Mouse (Mus musculus) olfactory bulb, adult 2 months (tissue): ENCODE results near the gene Wdr91. TPM values are rescaled to one million over a fixed set of nuclear protein-coding genes. Genes with fewer than 3 reads are reported as not detected.

Source experiments
- H3K27ac ChIP-seq: fragments of 200-500 bp; 2 replicates; pipeline ENCODE4 v1.5.1; 2012; ENCODE audit warnings: low read depth, low read length; ENCODE audit not compliant: insufficient read depth
- H3K4me1 ChIP-seq: fragments of 200-500 bp; 2 replicates; pipeline ENCODE4 v1.6.1; 2012; ENCODE audit warnings: low read length; ENCODE audit not compliant: control insufficient read depth, insufficient read depth
- H3K4me3 ChIP-seq: fragments of 200-500 bp; 2 replicates; pipeline ENCODE4 v1.5.1; 2012; ENCODE audit warnings: mild to moderate bottlenecking, low read depth, low read length, moderate library complexity; ENCODE audit not compliant: insufficient read depth
- CTCF ChIP-seq: fragments of 200-500 bp; IDR thresholded peaks from 2 replicates; pipeline ENCODE4 v1.5.1; 2012; ENCODE audit warnings: low read depth, mild to moderate bottlenecking, low read length, moderate library complexity; ENCODE audit not compliant: insufficient read depth
- POLR2A ChIP-seq: fragments of 200-500 bp; IDR thresholded peaks from 2 replicates; pipeline ENCODE4 v1.6.1; 2012; ENCODE audit warnings: mild to moderate bottlenecking, low read depth, low read length, moderate library complexity; ENCODE audit not compliant: insufficient read depth
- WGBS: fragments of 180-500 bp; shearing (Covaris S2); methylation state at CpG from one replicate; pipeline ENCODE4 v1.1.7; 2018; 5-methylcytosine and 5-hydroxymethylcytosine counted together
- polyA plus RNA-seq: library from polyadenylated mRNA; stranded (reverse); fragments of >200 nt; gene quantifications from 2 replicates; pipeline ENCODE4 v1.2.4, GENCODE M21; 2012; ENCODE audit warnings: low replicate concordance; ENCODE audit not compliant: missing spikeins, insufficient read depth, insufficient read length

Gene Wdr91
- not detected in 2 replicates for polyA plus RNA-seq

- peaks cover 15% of the 10 kb centered on the region for H3K4me1 ChIP-seq
- TF ChIP-seq CTCF, result no peak
- peak; percentile 91 for TF ChIP-seq POLR2A
- H3K27ac ChIP-seq, result 0 out of 2 replicates have a peak within 1 kb of the TSS, but pooled peaks have one; percentile 34
- under 1% methylated on average over 64 of the region's 64 CpGs for WGBS
- H3K4me3 ChIP-seq, result peak within 1 kb of the TSS; percentile 80
These were observed at the start of gene Wdr91 for GRCm38 (mm10) chr6:34910371-34911219. Wdr91 (minus strand) TSS chr6:34910876.

DNA sequence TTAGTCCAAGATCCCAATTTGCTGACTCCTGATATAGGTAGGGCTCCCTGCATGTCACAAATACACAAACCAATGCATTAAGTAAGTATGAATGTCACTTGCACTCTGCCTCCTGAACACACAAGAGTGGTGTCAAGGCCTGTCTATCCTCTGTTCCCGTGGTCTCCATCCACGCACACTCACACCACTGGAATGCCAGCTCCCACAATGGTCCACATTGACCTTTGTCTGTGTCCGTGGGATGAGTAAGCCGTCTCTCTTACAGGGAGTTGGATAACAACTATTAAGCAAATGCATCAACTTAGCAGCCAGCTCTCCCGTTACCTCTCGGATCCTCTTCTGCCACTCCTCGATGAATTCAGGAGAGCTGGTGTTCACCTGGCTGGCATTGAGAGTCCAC, 48.5 kb upstream of the Wdr91 start:
- TF ChIP-seq POLR2A (no peak), CTCF (no peak)
- WGBS, result 90% methylated on average over 7 of the region's 7 CpGs
- Histone ChIP-seq H3K4me3 (no peak overlapping the region), H3K4me1 (no peaks in the 10 kb centered on the region), H3K27ac (no peak overlapping the region)

DNA sequence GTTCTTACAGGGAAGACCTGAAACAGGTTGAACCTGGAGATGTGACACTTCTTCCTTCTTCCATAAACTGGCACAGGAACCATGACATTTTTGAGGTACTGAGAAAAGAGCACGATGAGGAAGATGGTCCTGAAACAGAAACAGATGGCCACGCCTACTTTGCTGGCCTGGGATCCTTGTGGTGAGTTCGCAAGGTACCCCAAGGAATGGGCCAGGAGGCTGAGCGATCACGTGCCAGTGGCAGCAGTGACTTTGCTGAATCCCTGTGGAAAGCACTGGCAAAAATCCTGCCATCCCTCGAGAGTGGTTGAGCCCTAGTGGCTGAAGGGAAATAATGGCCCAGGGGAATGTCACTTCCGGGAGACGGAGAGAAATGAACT, 45.2 kb upstream of the Wdr91 start:
- Histone ChIP-seq H3K4me3 (no peak overlapping the region), H3K4me1 (no peaks in the 10 kb centered on the region), H3K27ac (no peak overlapping the region)
- 43% methylated on average over 8 of the region's 8 CpGs for WGBS
- TF ChIP-seq POLR2A (no peak), CTCF (no peak)

DNA sequence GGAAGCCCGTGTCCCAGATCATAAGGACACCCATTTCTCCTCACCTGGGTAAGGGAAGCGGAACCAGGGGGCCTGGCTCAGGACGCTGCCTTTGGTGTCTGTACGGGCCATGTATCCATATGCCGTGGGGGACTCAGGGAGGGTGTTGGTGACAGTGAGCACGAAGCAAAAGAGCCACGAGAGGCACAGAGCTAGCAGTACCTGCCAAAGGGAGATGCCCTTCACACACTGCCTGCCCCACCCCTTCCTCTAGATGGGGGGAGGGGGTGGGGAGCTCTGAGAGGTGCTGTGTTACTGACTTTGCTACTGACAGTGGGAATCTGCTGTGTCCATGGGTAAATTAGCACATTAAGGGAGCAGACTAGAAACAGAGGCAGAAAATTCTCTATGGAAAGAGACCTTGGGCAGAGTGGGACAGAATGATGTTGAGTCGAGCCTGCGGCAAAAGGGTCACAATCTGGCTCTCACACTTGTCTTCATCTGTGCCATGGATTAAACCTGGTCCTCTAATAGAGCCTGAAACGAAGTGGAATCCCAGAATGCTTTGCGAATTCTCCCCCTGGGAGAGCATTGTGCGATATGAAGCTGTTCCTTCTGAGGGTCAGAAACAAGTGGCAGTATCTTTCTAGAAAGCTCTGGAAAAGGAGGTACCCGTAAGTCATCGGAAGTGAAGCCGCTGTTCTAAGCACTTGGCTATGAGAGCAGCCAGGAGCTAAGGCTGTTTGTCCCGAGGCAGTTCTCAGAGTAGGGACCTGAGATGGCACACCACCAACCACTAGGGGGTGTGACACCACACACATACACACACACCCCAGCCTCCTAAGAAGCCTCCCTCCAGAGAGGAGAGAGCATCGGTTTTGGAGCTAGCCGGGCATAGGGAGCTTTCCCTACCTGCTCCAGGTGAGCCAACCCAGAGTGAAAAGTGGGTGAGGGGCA, 44.5 kb upstream of the Wdr91 start:
- TF ChIP-seq CTCF, result no peak
- TF ChIP-seq POLR2A, result no peak
- WGBS, result 50% methylated on average over 18 of the region's 18 CpGs
- H3K4me3 ChIP-seq, result no peak overlapping the region
- H3K27ac ChIP-seq, result no peak overlapping the region
- H3K4me1 ChIP-seq, result no peaks in the 10 kb centered on the region

DNA sequence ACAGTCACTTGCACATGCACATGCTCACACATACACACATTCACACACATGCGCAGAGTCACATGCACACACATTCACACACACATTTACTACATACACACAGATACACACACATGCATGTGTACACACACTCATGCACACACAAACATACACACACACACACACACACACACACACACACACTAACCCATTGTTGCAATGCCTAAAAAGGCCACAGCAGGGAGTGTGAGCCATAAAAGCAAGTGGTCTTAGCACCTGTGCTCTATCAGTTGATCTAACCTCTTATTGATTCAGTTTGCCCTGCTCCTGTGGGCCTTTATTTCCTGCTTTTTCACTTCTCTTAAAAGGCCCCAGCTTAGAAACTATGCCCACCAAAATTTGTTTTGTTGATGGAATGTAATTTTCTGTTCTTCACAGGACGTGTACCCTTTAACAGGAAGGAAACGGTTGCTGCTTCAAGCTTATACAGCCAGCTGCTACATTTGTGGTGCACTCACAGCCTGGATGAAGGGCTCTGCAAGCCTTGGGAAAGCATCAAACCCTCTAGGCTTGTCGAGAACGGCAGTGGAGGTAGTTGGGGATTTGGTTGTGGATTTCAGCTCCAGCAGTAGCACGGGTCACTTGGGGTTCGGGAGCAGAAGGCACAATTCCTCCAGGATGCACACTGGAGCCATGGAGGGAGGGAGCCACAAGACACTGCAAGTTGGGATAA, 41.4 kb upstream of the Wdr91 start:
- H3K4me1 ChIP-seq, result peaks cover 4% of the 10 kb centered on the region; the same call in 1 of the 2 replicates
- TF ChIP-seq POLR2A (no peak), CTCF (no peak)
- H3K27ac ChIP-seq, result no peak overlapping the region
- H3K4me3 ChIP-seq, result no peak overlapping the region
- WGBS, result 75% methylated on average over 7 of the region's 7 CpGs

DNA sequence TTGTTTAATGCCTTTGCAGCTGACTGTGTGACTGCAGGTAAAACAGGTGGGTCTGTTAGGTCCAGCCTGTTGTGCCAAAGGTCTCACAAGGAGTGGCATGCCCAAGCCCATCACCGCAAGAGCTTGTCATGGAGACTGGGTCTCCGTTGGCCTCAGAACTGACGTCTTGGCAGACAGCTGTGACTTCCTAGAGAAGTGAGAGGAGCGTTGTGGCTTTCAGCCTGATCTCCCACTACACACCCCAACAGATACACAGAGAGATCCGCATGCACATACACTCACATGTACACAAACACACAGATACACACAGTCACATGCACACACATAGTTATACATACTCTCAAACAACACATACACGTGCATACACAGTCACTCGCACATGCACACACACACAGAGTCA, 40.8 kb upstream of the Wdr91 start:
- Histone ChIP-seq H3K4me1 (peaks cover 4% of the 10 kb centered on the region; the same call in 1 of the 2 replicates), H3K27ac (no peak overlapping the region), H3K4me3 (no peak overlapping the region)
- 91% methylated on average over 7 of the region's 7 CpGs for WGBS
- TF ChIP-seq POLR2A, result no peak

DNA sequence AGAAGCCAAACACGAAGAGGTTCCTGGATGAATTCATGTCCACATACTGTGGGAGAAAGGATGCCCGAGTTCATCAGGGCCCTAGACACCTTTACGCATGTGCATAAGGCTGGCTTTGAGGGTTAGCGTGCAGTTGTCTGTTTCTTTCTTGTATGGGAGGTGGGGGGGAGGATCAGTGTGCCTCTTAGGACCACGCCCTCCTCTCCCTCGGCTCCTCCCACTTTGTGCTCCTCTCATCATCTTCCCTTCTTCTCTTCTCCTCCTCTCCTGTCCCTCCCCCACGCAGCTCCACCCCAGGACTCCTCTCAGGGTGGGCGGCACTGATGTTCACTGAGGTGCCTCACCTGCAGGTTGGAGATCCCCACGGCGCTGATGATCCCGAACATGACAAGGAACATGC, 37.8 kb upstream of the Wdr91 start:
- Histone ChIP-seq H3K27ac (no peak overlapping the region), H3K4me3 (no peak overlapping the region), H3K4me1 (peaks cover 12% of the 10 kb centered on the region)
- TF ChIP-seq CTCF, result no peak
- TF ChIP-seq POLR2A, result no peak
- 30% methylated on average over 10 of the region's 11 CpGs for WGBS

DNA sequence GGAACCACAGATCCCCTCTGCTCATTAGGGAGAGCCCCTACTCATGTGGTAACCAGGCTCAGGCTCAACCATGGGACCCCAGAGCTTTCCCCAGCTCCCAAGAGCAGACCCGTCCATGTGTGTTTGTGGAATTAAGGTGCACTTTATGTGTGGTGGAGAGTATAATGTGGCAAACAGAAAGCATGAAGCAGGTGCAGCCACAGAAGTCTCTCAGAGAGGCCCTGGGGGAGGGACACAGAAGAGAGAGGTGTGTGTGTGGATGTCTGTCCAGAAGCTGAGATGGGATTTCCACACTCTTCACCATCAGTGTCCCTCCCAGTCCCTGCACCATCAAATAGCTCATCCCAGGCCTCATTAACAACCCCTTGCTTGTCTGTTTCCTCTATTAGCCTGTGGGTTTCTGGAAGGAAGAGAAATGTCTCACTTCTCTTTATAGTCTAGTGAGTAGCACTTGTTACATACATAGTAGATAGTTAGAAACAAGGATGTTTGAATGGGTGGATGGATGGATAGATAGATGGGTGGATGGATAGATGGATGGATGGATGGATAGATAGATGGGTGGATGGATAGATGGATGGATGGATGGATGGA, 35.9 kb upstream of the Wdr91 start:
- H3K4me1 ChIP-seq, result peaks cover 12% of the 10 kb centered on the region
- WGBS, result 96% methylated on average over 1 of the region's 1 CpGs
- H3K4me3 ChIP-seq, result no peak overlapping the region
- no peak for TF ChIP-seq POLR2A
- TF ChIP-seq CTCF, result no peak
- H3K27ac ChIP-seq, result no peak overlapping the region
